Comparison of ENCODE assay signal across 8 mouse cellular contexts in the genomic region with DNA sequence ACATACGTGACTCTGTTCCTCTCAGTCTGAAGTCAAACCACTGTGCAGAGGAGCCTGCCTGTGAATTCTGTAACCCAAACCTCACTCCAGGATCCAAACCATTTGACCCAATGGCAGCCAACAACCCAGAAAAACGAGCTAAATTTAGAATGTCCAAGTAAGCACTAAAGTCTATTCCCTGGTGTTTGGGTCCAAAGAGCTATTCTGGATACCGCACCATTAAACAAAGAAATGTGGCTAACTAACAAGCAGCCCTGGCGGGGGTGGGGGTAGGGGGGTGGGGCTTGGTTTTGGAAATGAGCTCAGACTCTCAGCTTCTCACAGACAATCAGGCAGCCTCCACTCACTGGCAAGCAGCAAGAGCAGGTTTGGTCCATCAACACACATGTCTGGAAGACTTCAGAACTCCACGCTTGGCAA.
A peak's percentile ranks its signal among the peaks of the same experiment; 100 is the strongest.
DNase-seq lines count a peak whose midpoint lies in the region; ATAC-seq and TF ChIP-seq lines count a peak whose summit lies in the region.

No protein-coding gene starts in this region.

- peak; percentile 20 for DNase-seq in adrenal gland, postnatal 10 days
- no peak for DNase-seq in adrenal gland, postnatal 25 days
- DNase-seq in adipocyte (ENCODE audit: low spot score) = peak; percentile 3
- DNase-seq in heart, adult 2 months = peak; percentile 32 to 44
- DNase-seq in kidney, postnatal 0 days (ENCODE audit: low spot score) = peak; percentile 33
- no peak for DNase-seq in layer of hippocampus, postnatal 25 days (ENCODE audit: extremely low spot score in 1 of 2, low spot score in 1 of 2)
- DNase-seq in cerebellum, adult 9-11 months = no peak

- intact Hi-C loops in heart, adult 2 months (cut with DNase I) = no loop called here

- H3K79me2 ChIP-seq in heart, adult 2 months (replicated peaks; ENCODE audit: control insufficient read depth, insufficient read depth, low read length) = no peaks in the 10 kb centered on the region

- H3K4me2 ChIP-seq in kidney, postnatal 0 days (ENCODE audit: low read length) = no peak overlapping the region

- no peak overlapping the region; the same call in 1 of the 2 replicates for H3K27ac ChIP-seq in heart, adult 2 months
- H3K27ac ChIP-seq in kidney, postnatal 0 days = no peak overlapping the region

- no peaks in the 10 kb centered on the region for H3K27me3 ChIP-seq in heart, adult 2 months (ENCODE audit: control insufficient read depth, insufficient read depth, low read length)
- H3K27me3 ChIP-seq in kidney, postnatal 0 days (ENCODE audit: insufficient read depth, low read length) = no peaks in the 10 kb centered on the region

- H3K9me3 ChIP-seq in kidney, postnatal 0 days (replicated peaks; ENCODE audit: low read length) = no peaks in the 10 kb centered on the region

- no peak overlapping the region for H3K9ac ChIP-seq in heart, adult 2 months (ENCODE audit: low read depth, low read length)
- H3K9ac ChIP-seq in kidney, postnatal 0 days (ENCODE audit: low read depth, low read length) = no peak overlapping the region

- 44% methylated on average over 5 of the region's 5 CpGs for WGBS in heart, adult 2 months
- 40% methylated on average over 5 of the region's 5 CpGs for WGBS in kidney, postnatal 0 days

- peaks cover 4% of the 10 kb centered on the region for H3K4me1 ChIP-seq in heart, adult 2 months (ENCODE audit: control insufficient read depth, insufficient read depth, low read length)
- H3K4me1 ChIP-seq in kidney, postnatal 0 days (replicated peaks; ENCODE audit: insufficient read depth, low read length) = 0 out of 2 replicates have a peak, but pooled peaks cover 4% of the 10 kb centered on the region

- TF ChIP-seq CTCF in heart, adult 2 months (IDR thresholded peaks at IDR 0.05) = no peak
- no peak for TF ChIP-seq CTCF in kidney, postnatal 0 days (IDR thresholded peaks at IDR 0.05; ENCODE audit: low read depth)

- TF ChIP-seq EP300 in heart, adult 2 months (IDR thresholded peaks at IDR 0.05; ENCODE audit: insufficient read depth, low read depth, low read length) = no peak

- ATAC-seq in kidney, postnatal 0 days (replicated peaks; ENCODE audit: low FRiP score, low read depth) = no peak
- ATAC-seq in inflammation-experienced regulatory T-cells, adult 6 months = no peak

- no peaks in the 10 kb centered on the region for H3K36me3 ChIP-seq in heart, adult 2 months (ENCODE audit: control insufficient read depth, insufficient read depth, low read length)
- no peaks in the 10 kb centered on the region for H3K36me3 ChIP-seq in kidney, postnatal 0 days (ENCODE audit: insufficient read depth, low read length)

- no peak overlapping the region for H3K4me3 ChIP-seq in heart, adult 2 months
- H3K4me3 ChIP-seq in kidney, postnatal 0 days (replicated peaks; ENCODE audit: low read depth, low read length) = no peak overlapping the region

- TF ChIP-seq POLR2A in heart, adult 2 months (IDR thresholded peaks at IDR 0.05; ENCODE audit: insufficient read depth, low read depth, low read length) = no peak

Comparison
In these comparisons a context has a peak if more than half of its experiments do, and no peak if none do; other contexts are left out.
1. DNase-seq: peak in adrenal gland, postnatal 10 days (single experiment), adipocyte (single experiment), heart, adult 2 months (2 of 2) and kidney, postnatal 0 days (single experiment); none in adrenal gland, postnatal 25 days (single experiment), layer of hippocampus, postnatal 25 days (0 of 2) and cerebellum, adult 9-11 months (single experiment).